Mouse (Mus musculus): ENCODE results near the gene Atp12a. TPM values are rescaled to one million over a fixed set of nuclear protein-coding genes. Genes with fewer than 3 reads are reported as not detected.

Atp12a gene
- polyA plus RNA-seq (2016; fragmentation: Nextera tagmentation; extraction: Ambion mirVana) = not detected in 2 replicates

DNA sequence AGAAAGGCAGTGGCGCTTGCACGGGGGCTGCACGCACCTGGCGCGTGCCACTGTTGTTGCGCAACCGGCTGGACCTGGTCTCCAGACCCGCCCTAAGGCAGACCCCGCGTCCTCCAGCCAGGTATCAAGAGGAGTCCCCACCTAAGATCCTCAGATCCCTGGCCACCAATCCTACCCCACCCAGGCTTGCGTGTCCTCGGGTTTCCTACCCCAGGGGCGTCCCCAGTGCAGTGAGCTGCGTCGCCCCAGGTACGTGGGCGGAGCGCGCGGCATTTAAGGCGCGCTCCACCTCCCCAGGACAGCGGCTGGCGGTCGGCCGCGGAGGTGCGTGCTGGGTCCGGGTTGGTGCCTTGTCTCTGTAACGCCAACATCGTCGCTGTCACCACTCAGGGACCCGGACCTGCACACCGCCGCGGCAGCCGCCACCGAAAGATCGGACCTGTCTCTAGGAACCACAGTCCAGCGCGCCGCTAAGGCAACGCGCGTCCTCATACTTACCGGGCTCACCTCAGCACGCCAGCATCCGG lies at the start of gene Atp12a:
Gene Atp12a (plus strand): TSS at position 358 of the 527 bp plus-strand sequence.
- Histone ChIP-seq H3K4me1 (replicated peaks) (peaks cover 10% of the 10 kb centered on the region; the same call in 1 of the 2 replicates), H3K27me3 (replicated peaks) (peaks cover 60% of the 10 kb centered on the region), H3K27ac (ENCODE audit: poor library complexity, severe bottlenecking) (no peak within 1 kb of the TSS), H3K9ac (peak within 1 kb of the TSS; percentile 17; the same call in 1 of the 2 replicates), H3K9me3 (replicated peaks) (no peaks in the 10 kb centered on the region), H3K36me3 (no peaks in the 10 kb centered on the region), H3K4me2 (peak within 1 kb of the TSS; percentile 76), H3K4me3 (peak within 1 kb of the TSS; percentile 46)
- WGBS = 1% methylated on average over 48 of the region's 48 CpGs
- no peak for ATAC-seq (ENCODE audit: insufficient number of reproducible peaks, low FRiP score)

GRCm38 (mm10) chr14:56315519-56315918 lies 49.3 kb upstream of the Atp12a start:
- WGBS = 35% methylated on average over 7 of the region's 7 CpGs
- H3K4me3 ChIP-seq = no peak overlapping the region
- H3K9me3 ChIP-seq (replicated peaks) = no peaks in the 10 kb centered on the region
- no peak overlapping the region for H3K27ac ChIP-seq (ENCODE audit: poor library complexity, severe bottlenecking)
- H3K4me2 ChIP-seq = no peak overlapping the region
- ATAC-seq (ENCODE audit: insufficient number of reproducible peaks, low FRiP score) = no peak
- H3K9ac ChIP-seq = no peak overlapping the region
- H3K27me3 ChIP-seq (replicated peaks) = no peaks in the 10 kb centered on the region
- H3K4me1 ChIP-seq (replicated peaks) = no peaks in the 10 kb centered on the region
- H3K36me3 ChIP-seq = no peaks in the 10 kb centered on the region

GRCm38 (mm10) chr14:56316333-56316732 lies 48.5 kb upstream of the Atp12a start:
- Histone ChIP-seq H3K27me3 (replicated peaks) (no peaks in the 10 kb centered on the region), H3K4me3 (no peak overlapping the region), H3K9ac (no peak overlapping the region), H3K4me2 (no peak overlapping the region), H3K36me3 (no peaks in the 10 kb centered on the region), H3K4me1 (replicated peaks) (no peaks in the 10 kb centered on the region), H3K27ac (ENCODE audit: poor library complexity, severe bottlenecking) (no peak overlapping the region), H3K9me3 (replicated peaks) (no peaks in the 10 kb centered on the region)
- no peak for ATAC-seq (ENCODE audit: insufficient number of reproducible peaks, low FRiP score)
- 82% methylated on average over 4 of the region's 4 CpGs for WGBS

- Histone ChIP-seq H3K36me3 (no peaks in the 10 kb centered on the region), H3K9me3 (replicated peaks) (no peaks in the 10 kb centered on the region), H3K9ac (no peak overlapping the region), H3K27me3 (replicated peaks) (no peaks in the 10 kb centered on the region), H3K4me1 (replicated peaks) (no peaks in the 10 kb centered on the region), H3K4me2 (no peak overlapping the region), H3K4me3 (no peak overlapping the region), H3K27ac (ENCODE audit: poor library complexity, severe bottlenecking) (no peak overlapping the region)
- no peak for ATAC-seq (ENCODE audit: insufficient number of reproducible peaks, low FRiP score)
- 70% methylated on average over 1 of the region's 1 CpGs for WGBS
Measured at GRCm38 (mm10) chr14:56322982-56323381, 41.9 kb upstream of the Atp12a start.

DNA sequence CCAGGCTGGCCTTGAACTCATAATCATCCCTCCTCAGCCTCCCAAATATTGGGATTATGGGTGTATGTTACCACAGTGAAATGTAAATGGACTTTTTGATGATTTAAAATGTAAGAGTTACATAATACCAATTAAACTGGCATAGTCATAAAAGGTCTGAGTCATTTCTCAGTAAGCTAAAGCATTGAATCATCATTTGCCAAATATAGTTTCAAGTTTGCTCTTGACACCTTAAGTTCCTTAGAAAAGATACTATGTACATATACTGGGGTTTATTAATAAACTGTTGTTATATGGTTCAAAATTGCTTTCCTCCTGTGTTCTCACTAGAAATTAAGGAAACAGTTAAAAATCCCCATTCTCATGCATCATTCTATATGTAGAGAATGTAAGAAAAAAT lies 39.8 kb upstream of the Atp12a start:
- H3K4me2 ChIP-seq = no peak overlapping the region
- no peaks in the 10 kb centered on the region for H3K36me3 ChIP-seq
- ATAC-seq (ENCODE audit: insufficient number of reproducible peaks, low FRiP score) = no peak
- H3K4me3 ChIP-seq = no peak overlapping the region
- H3K4me1 ChIP-seq (replicated peaks) = no peaks in the 10 kb centered on the region
- H3K27ac ChIP-seq (ENCODE audit: poor library complexity, severe bottlenecking) = no peak overlapping the region
- H3K27me3 ChIP-seq (replicated peaks) = no peaks in the 10 kb centered on the region
- H3K9me3 ChIP-seq (replicated peaks) = no peaks in the 10 kb centered on the region
- H3K9ac ChIP-seq = no peak overlapping the region

DNA sequence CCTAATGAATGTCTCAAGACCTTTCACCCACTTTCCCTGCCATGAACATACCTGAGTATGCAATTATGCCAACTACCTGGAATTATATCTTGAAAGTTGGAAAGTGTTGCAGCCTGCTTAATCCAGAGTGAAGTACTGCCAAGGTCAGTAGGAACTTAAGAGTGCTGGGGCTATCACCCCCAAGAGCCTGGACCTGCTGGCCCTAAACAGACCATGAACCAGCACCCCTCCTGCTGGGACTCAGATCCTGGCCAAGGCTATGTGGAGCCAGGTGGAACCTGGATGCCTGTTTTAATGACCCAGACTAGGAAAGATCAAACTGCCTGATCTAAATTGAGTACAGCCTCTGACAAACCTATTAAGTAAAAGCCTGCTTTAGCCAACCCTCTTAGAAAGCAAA lies 31.2 kb upstream of the Atp12a start:
- Histone ChIP-seq H3K36me3 (no peaks in the 10 kb centered on the region), H3K4me3 (no peak overlapping the region), H3K27me3 (replicated peaks) (no peaks in the 10 kb centered on the region), H3K9me3 (replicated peaks) (no peaks in the 10 kb centered on the region), H3K9ac (no peak overlapping the region), H3K27ac (ENCODE audit: poor library complexity, severe bottlenecking) (no peak overlapping the region), H3K4me2 (no peak overlapping the region), H3K4me1 (replicated peaks) (peaks cover 17% of the 10 kb centered on the region)
- no peak for ATAC-seq (ENCODE audit: insufficient number of reproducible peaks, low FRiP score)

DNA sequence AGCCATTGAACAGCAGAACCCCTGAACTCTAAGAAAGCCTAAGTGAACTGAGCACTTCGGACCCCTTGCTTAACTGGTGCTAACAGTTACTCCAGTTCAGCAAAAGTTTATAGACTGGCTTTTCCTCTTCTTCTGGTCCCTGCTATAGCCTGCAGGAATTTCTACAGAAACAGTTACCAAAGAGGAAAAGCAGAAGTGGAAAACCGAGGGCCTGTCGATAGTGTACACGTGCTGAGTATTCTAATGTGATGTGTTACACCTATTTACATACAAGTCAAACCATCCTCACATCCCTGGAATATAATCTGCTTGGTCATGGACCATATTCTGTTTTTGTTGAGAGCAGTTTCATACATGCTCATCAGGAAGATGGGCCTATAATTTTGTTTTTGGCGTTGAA lies 30.4 kb upstream of the Atp12a start:
- H3K4me2 ChIP-seq = no peak overlapping the region
- no peak for ATAC-seq (ENCODE audit: insufficient number of reproducible peaks, low FRiP score)
- no peaks in the 10 kb centered on the region for H3K36me3 ChIP-seq
- 86% methylated on average over 5 of the region's 5 CpGs for WGBS
- no peak overlapping the region for H3K9ac ChIP-seq
- no peaks in the 10 kb centered on the region for H3K27me3 ChIP-seq (replicated peaks)
- no peak overlapping the region for H3K27ac ChIP-seq (ENCODE audit: poor library complexity, severe bottlenecking)
- H3K4me3 ChIP-seq = no peak overlapping the region
- H3K4me1 ChIP-seq (replicated peaks) = peaks cover 18% of the 10 kb centered on the region
- H3K9me3 ChIP-seq (replicated peaks) = no peaks in the 10 kb centered on the region

GRCm38 (mm10) chr14:56336032-56336431 lies 28.8 kb upstream of the Atp12a start:
- WGBS = 77% methylated on average over 10 of the region's 10 CpGs
- Histone ChIP-seq H3K27me3 (replicated peaks) (no peaks in the 10 kb centered on the region), H3K9me3 (replicated peaks) (no peaks in the 10 kb centered on the region), H3K4me2 (no peak overlapping the region), H3K36me3 (no peaks in the 10 kb centered on the region), H3K9ac (no peak overlapping the region), H3K4me3 (no peak overlapping the region), H3K4me1 (replicated peaks) (peaks cover 18% of the 10 kb centered on the region), H3K27ac (ENCODE audit: poor library complexity, severe bottlenecking) (no peak overlapping the region)
- ATAC-seq (ENCODE audit: insufficient number of reproducible peaks, low FRiP score) = no peak

- Histone ChIP-seq H3K9me3 (replicated peaks) (no peaks in the 10 kb centered on the region), H3K36me3 (no peaks in the 10 kb centered on the region), H3K4me1 (replicated peaks) (peaks cover 18% of the 10 kb centered on the region), H3K9ac (no peak overlapping the region), H3K27me3 (replicated peaks) (no peaks in the 10 kb centered on the region), H3K4me2 (no peak overlapping the region), H3K4me3 (no peak overlapping the region), H3K27ac (ENCODE audit: poor library complexity, severe bottlenecking) (no peak overlapping the region)
- WGBS = 29% methylated on average over 9 of the region's 9 CpGs
- ATAC-seq (ENCODE audit: insufficient number of reproducible peaks, low FRiP score) = no peak
Measured at GRCm38 (mm10) chr14:56337075-56337474, 27.8 kb upstream of the Atp12a start.

DNA sequence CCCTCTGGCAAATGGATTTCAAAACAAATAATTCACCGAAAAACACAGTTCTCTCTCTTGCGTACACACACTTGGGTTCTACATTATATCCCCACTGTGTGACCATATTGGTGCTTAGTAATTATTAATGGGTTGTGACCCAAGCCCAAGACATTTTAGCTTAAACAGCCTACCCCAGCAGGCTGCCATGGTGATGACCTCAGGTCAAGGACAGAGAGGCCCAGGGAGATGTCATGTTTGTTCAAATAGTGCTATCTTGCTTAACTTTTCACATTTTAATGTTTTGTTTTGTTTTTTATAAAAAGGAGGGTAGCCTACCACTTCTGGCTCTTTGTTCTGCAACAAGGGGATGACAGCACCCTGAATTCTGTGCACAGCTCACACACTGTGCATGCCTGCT lies 27.2 kb upstream of the Atp12a start:
- no peak overlapping the region for H3K4me2 ChIP-seq
- H3K4me1 ChIP-seq (replicated peaks) = peaks cover 18% of the 10 kb centered on the region
- H3K4me3 ChIP-seq = no peak overlapping the region
- H3K27ac ChIP-seq (ENCODE audit: poor library complexity, severe bottlenecking) = no peak overlapping the region
- no peak overlapping the region for H3K9ac ChIP-seq
- H3K27me3 ChIP-seq (replicated peaks) = no peaks in the 10 kb centered on the region
- no peak for ATAC-seq (ENCODE audit: insufficient number of reproducible peaks, low FRiP score)
- H3K9me3 ChIP-seq (replicated peaks) = no peaks in the 10 kb centered on the region
- H3K36me3 ChIP-seq = no peaks in the 10 kb centered on the region
- 85% methylated on average over 2 of the region's 2 CpGs for WGBS

DNA sequence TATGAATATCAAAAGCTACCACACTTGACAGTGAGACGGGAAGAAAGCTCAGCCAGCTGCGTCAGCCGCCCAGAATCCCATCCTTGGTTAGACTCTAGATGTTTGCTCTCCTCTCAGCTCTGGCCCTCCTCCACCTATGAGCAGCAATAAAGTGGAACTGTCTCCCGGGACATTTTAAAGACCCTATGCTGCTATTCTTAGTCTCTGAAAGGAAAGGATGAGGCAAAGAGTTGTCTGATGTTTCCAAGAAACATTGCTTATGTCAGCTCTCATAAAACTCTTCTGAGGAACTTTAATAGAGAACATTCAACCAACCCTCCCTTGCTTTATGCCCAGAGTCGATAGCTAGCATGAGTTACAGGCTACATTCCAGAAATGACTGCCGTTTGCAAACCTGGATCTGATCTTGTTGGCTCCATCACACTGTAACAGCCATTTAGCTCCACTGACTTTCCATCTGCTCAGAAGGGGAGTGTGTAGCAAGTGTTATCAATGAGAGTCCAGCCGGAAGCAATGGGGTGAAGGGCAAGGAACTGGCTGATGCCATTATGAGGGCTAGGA lies 25.9 kb upstream of the Atp12a start:
- WGBS = 73% methylated on average over 7 of the region's 7 CpGs
- no peak overlapping the region for H3K4me3 ChIP-seq
- ATAC-seq (ENCODE audit: insufficient number of reproducible peaks, low FRiP score) = no peak
- peaks cover 18% of the 10 kb centered on the region for H3K4me1 ChIP-seq (replicated peaks)
- H3K36me3 ChIP-seq = no peaks in the 10 kb centered on the region
- no peak overlapping the region for H3K9ac ChIP-seq
- H3K27me3 ChIP-seq (replicated peaks) = no peaks in the 10 kb centered on the region
- H3K4me2 ChIP-seq = no peak overlapping the region
- H3K9me3 ChIP-seq (replicated peaks) = no peaks in the 10 kb centered on the region
- H3K27ac ChIP-seq (ENCODE audit: poor library complexity, severe bottlenecking) = no peak overlapping the region

GRCm38 (mm10) chr14:56348704-56349103 lies 16.2 kb upstream of the Atp12a start:
- Histone ChIP-seq H3K9me3 (replicated peaks) (no peaks in the 10 kb centered on the region), H3K27me3 (replicated peaks) (no peaks in the 10 kb centered on the region), H3K4me2 (no peak overlapping the region), H3K4me1 (replicated peaks) (0 out of 2 replicates have a peak, but pooled peaks cover 7% of the 10 kb centered on the region), H3K9ac (no peak overlapping the region), H3K27ac (ENCODE audit: poor library complexity, severe bottlenecking) (no peak overlapping the region), H3K36me3 (no peaks in the 10 kb centered on the region), H3K4me3 (no peak overlapping the region)
- 68% methylated on average over 3 of the region's 3 CpGs for WGBS
- ATAC-seq (ENCODE audit: insufficient number of reproducible peaks, low FRiP score) = no peak

Data from heart, embryonic 12.5 days (tissue).